Mouse (Mus musculus): ENCODE data around the gene C1qtnf5. TPM values are rescaled to one million over a fixed set of nuclear protein-coding genes. Genes with fewer than 3 reads are reported as not detected.

The C1qtnf5 gene
- 0.58 and 0.73 TPM in 2 replicates for polyA plus RNA-seq (2016; fragmentation: Nextera tagmentation; extraction: Ambion mirVana)

GRCm38 (mm10) chr9:44107110-44107509, at the start of gene C1qtnf5:
Gene C1qtnf5 (plus strand): TSS chr9:44107245.
- WGBS: 41% methylated on average over 8 of the region's 8 CpGs
- no peaks in the 10 kb centered on the region for H3K27me3 ChIP-seq
- peaks cover 53% of the 10 kb centered on the region for H3K4me1 ChIP-seq
- peak within 1 kb of the TSS; percentile 40 for H3K9ac ChIP-seq
- H3K9me3 ChIP-seq: no peaks in the 10 kb centered on the region
- H3K4me2 ChIP-seq: peak within 1 kb of the TSS; percentile 41
- H3K27ac ChIP-seq: peak within 1 kb of the TSS; percentile 37
- ATAC-seq (ENCODE audit: low FRiP score): no peak
- peaks cover 37% of the 10 kb centered on the region for H3K36me3 ChIP-seq (replicated peaks)
- no peak within 1 kb of the TSS; the same call in 1 of the 2 replicates for H3K4me3 ChIP-seq (replicated peaks)

DNA sequence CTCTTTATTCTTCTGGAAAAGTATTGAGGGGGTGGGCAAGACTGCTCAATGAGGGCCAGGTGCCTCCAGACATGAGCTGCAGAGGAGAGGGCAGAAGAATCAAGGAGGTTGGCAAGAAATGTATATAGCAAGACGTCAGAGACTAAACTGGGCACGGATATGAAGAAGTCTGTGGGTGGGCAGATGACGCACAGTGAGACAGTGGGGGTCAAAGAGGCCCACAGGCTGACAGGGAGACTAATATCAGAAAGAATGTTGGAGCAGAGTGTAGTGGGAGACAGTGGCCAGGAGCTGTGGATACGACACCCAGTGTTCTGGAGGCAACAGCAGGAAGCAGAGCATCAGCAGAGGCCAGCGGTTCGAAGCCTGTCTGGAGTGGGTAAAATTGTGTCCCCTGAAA, 48.4 kb upstream of the C1qtnf5 start:
- ATAC-seq (ENCODE audit: low FRiP score): no peak
- Histone ChIP-seq H3K4me3 (replicated peaks) (no peak overlapping the region), H3K36me3 (replicated peaks) (no peaks in the 10 kb centered on the region), H3K4me1 (no peaks in the 10 kb centered on the region), H3K9ac (no peak overlapping the region), H3K4me2 (no peak overlapping the region), H3K9me3 (0 out of 2 replicates have a peak, but pooled peaks cover 3% of the 10 kb centered on the region), H3K27me3 (0 out of 2 replicates have a peak, but pooled peaks cover 16% of the 10 kb centered on the region), H3K27ac (no peak overlapping the region)
- 89% methylated on average over 6 of the region's 6 CpGs for WGBS

GRCm38 (mm10) chr9:44065177-44065576, 41.9 kb upstream of the C1qtnf5 start:
- Histone ChIP-seq H3K9me3 (no peaks in the 10 kb centered on the region), H3K36me3 (replicated peaks) (no peaks in the 10 kb centered on the region), H3K4me2 (no peak overlapping the region), H3K27ac (no peak overlapping the region), H3K4me3 (replicated peaks) (no peak overlapping the region), H3K9ac (no peak overlapping the region), H3K4me1 (peaks cover 14% of the 10 kb centered on the region), H3K27me3 (peaks cover 6% of the 10 kb centered on the region)
- WGBS: 42% methylated on average over 1 of the region's 1 CpGs
- no peak for ATAC-seq (ENCODE audit: low FRiP score)

DNA sequence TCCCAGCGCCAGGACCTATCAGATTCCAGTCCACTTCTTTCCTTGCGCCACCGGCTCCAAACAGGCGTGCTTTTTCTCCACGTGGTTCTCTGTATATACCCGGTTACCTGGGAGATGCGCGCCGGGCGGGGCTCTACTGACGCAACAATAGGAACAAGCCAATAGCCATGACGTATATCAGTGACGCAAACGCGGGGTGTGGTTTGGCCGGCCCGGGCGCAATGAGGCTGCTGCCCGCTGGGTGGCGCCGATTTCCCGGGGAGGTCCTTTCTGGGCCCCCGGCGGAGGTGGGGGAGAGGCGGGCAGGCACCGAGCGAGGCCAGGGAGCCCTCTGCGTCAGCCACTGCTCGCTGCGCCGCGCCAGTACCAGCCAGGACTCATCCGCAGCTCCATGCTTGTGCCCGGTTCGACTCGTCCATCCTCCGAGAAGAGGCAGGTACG, 40.2 kb upstream of the C1qtnf5 start, which contains the start of gene Usp2:
TSS of gene Usp2 (plus strand) at position 237 of the 441 bp plus-strand sequence.
- peak; percentile 98 for ATAC-seq (ENCODE audit: low FRiP score)
- H3K27ac ChIP-seq: no peak within 1 kb of the TSS
- H3K9ac ChIP-seq: peak within 1 kb of the TSS; percentile 45; the same call in 1 of the 2 replicates
- H3K27me3 ChIP-seq: peaks cover 7% of the 10 kb centered on the region
- no peaks in the 10 kb centered on the region for H3K9me3 ChIP-seq
- WGBS: under 1% methylated on average over 38 of the region's 38 CpGs
- peak within 1 kb of the TSS; percentile 48 for H3K4me3 ChIP-seq (replicated peaks)
- H3K4me2 ChIP-seq: peak within 1 kb of the TSS; percentile 87
- H3K4me1 ChIP-seq: peaks cover 30% of the 10 kb centered on the region
- no peaks in the 10 kb centered on the region for H3K36me3 ChIP-seq (replicated peaks)

DNA sequence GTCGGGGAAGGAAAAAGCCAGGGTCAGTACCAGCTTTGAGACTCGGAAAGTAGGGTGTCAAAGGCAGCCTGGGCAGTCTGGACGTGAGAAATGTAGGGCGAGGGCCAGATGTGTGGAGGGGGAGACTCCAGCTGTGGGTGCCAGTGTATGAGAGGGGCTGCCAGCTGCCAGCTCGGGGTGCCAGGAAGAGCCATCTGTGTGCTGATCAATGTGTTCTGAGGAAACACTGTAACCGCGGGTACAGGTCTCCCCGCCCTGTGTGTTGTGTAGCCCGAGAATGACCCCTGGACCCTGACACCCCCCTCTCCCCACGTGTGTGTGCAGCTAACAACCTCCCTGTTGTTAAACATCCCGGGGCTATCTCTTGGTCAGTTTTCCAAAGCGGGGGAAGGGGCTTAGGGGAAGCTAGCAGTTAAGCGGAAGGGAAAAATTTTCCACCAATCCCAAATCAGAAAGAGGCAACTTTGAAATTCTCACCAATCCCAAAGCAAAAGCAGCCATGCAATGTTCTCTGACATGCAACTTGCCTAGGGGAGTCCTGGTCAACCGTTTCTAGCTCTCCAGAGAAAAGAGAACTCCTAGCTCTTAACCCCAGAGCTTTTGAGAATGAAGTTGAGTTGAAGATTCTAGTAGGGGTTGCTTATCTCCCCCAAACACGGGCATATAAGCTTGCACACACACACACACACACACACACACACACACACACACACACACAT, 39.6 kb upstream of the C1qtnf5 start:
- H3K4me2 ChIP-seq: peak overlapping the region; percentile 87
- H3K4me3 ChIP-seq (replicated peaks): peak overlapping the region; percentile 48
- WGBS: 8% methylated on average over 15 of the region's 15 CpGs
- H3K4me1 ChIP-seq: peaks cover 36% of the 10 kb centered on the region
- no peak; the same call in 1 of the 2 replicates for ATAC-seq (ENCODE audit: low FRiP score)
- no peaks in the 10 kb centered on the region for H3K9me3 ChIP-seq
- H3K9ac ChIP-seq: peak overlapping the region; percentile 45; the same call in 1 of the 2 replicates
- H3K27me3 ChIP-seq: peaks cover 7% of the 10 kb centered on the region
- no peak overlapping the region for H3K27ac ChIP-seq
- H3K36me3 ChIP-seq (replicated peaks): no peaks in the 10 kb centered on the region

GRCm38 (mm10) chr9:44067960-44068330, 39.1 kb upstream of the C1qtnf5 start:
- 81% methylated on average over 6 of the region's 6 CpGs for WGBS
- Histone ChIP-seq H3K27ac (no peak overlapping the region), H3K9me3 (no peaks in the 10 kb centered on the region), H3K36me3 (replicated peaks) (no peaks in the 10 kb centered on the region), H3K9ac (no peak overlapping the region), H3K4me1 (peaks cover 42% of the 10 kb centered on the region), H3K4me3 (replicated peaks) (no peak overlapping the region), H3K4me2 (peak overlapping the region; percentile 87), H3K27me3 (peaks cover 7% of the 10 kb centered on the region)
- no peak for ATAC-seq (ENCODE audit: low FRiP score)

- Histone ChIP-seq H3K4me2 (no peak overlapping the region), H3K4me3 (replicated peaks) (no peak overlapping the region), H3K4me1 (peaks cover 50% of the 10 kb centered on the region), H3K36me3 (replicated peaks) (no peaks in the 10 kb centered on the region), H3K9me3 (no peaks in the 10 kb centered on the region), H3K27ac (no peak overlapping the region), H3K9ac (no peak overlapping the region), H3K27me3 (peaks cover 7% of the 10 kb centered on the region)
- WGBS: 27% methylated on average over 7 of the region's 7 CpGs
- no peak for ATAC-seq (ENCODE audit: low FRiP score)
These were observed 37.8 kb upstream of the C1qtnf5 start for GRCm38 (mm10) chr9:44069252-44069651.

DNA sequence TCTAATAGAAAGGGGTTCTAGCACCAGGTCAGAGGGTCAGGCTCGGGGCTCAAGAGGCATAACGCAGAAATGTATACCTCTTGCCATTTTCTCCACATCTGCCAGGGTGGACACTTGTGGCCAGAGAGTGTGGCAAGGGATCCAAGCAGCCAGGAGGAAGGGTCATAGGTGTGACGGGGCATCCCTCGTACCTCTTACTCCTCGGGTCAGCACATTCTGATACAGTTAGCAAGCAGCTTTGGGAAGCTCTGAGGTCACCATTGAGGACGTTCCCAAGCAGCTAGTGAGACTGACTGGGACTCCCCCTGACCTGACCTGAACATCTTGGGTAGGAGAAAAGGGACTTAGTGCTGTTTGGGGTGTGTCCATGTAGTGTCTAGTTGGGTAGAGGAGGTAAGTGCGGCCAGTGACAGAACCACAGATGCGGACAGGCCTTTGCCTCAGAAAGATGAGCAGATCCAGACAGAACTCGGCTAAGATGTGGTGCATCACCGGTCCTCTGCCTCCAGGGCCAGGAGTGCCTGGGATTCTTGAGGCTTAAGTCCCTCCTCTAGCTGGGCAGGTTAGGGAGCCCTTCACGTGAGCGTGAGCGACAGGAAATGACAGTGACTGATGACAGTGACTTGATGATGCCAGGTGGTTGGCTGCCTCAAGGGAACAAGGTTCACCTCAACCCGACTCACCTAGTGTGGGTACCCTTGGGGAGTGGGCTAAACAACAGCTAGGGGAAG, 36.8 kb upstream of the C1qtnf5 start:
- H3K4me2 ChIP-seq: no peak overlapping the region
- H3K36me3 ChIP-seq (replicated peaks): no peaks in the 10 kb centered on the region
- no peak for ATAC-seq (ENCODE audit: low FRiP score)
- no peaks in the 10 kb centered on the region for H3K9me3 ChIP-seq
- 77% methylated on average over 14 of the region's 14 CpGs for WGBS
- H3K9ac ChIP-seq: no peak overlapping the region
- no peak overlapping the region for H3K27ac ChIP-seq
- peaks cover 13% of the 10 kb centered on the region for H3K27me3 ChIP-seq
- H3K4me1 ChIP-seq: peaks cover 52% of the 10 kb centered on the region
- H3K4me3 ChIP-seq (replicated peaks): no peak overlapping the region

DNA sequence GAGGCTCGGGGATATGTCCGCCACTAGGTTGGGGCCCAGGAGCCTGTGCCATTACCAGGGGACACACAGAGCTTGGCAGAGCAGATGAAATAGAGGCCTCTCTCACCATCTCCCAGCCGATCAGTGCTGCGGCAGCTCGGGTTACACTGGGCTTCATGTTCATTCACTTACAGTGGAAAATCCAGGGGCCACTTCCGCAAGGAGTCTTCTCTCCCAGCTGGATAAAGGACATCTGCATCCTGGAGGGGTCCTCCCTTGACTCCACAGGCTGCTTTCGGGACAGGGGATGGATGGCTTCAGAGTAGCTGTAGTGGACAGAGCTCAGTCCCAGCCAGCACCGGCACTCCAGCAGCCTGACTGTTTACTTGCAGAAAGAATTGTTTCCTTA, 36.2 kb upstream of the C1qtnf5 start:
- H3K36me3 ChIP-seq (replicated peaks): no peaks in the 10 kb centered on the region
- no peak overlapping the region for H3K4me3 ChIP-seq (replicated peaks)
- H3K9ac ChIP-seq: no peak overlapping the region; the same call in 1 of the 2 replicates
- H3K4me1 ChIP-seq: peaks cover 55% of the 10 kb centered on the region
- no peak overlapping the region for H3K4me2 ChIP-seq
- ATAC-seq (ENCODE audit: low FRiP score): no peak
- whole genome bisulfite sequencing: 49% methylated on average over 8 of the region's 8 CpGs
- no peaks in the 10 kb centered on the region for H3K9me3 ChIP-seq
- peaks cover 16% of the 10 kb centered on the region for H3K27me3 ChIP-seq
- H3K27ac ChIP-seq: no peak overlapping the region

- Histone ChIP-seq H3K4me2 (peak overlapping the region; percentile 33), H3K27me3 (peaks cover 16% of the 10 kb centered on the region), H3K36me3 (replicated peaks) (no peaks in the 10 kb centered on the region), H3K9ac (peak overlapping the region; percentile 40; the same call in 1 of the 2 replicates), H3K4me3 (replicated peaks) (no peak overlapping the region), H3K4me1 (peaks cover 57% of the 10 kb centered on the region), H3K9me3 (no peaks in the 10 kb centered on the region), H3K27ac (peak overlapping the region; percentile 80)
- 15% methylated on average over 11 of the region's 11 CpGs for WGBS
- ATAC-seq (ENCODE audit: low FRiP score): peak; percentile 84
These were observed 35.0 kb upstream of the C1qtnf5 start for GRCm38 (mm10) chr9:44071914-44072598.

- peak overlapping the region; percentile 33 for H3K4me2 ChIP-seq
- H3K4me1 ChIP-seq: peaks cover 53% of the 10 kb centered on the region
- H3K9me3 ChIP-seq: no peaks in the 10 kb centered on the region
- H3K36me3 ChIP-seq (replicated peaks): no peaks in the 10 kb centered on the region
- H3K4me3 ChIP-seq (replicated peaks): no peak overlapping the region
- H3K27me3 ChIP-seq: peaks cover 16% of the 10 kb centered on the region
- peak overlapping the region; percentile 40; the same call in 1 of the 2 replicates for H3K9ac ChIP-seq
- WGBS: 16% methylated on average over 4 of the region's 4 CpGs
- H3K27ac ChIP-seq: peak overlapping the region; percentile 80
- ATAC-seq (ENCODE audit: low FRiP score): peak; percentile 69
These were observed 34.5 kb upstream of the C1qtnf5 start for GRCm38 (mm10) chr9:44072599-44072915.

GRCm38 (mm10) chr9:44073115-44073514, 33.9 kb upstream of the C1qtnf5 start:
- H3K4me1 ChIP-seq: peaks cover 49% of the 10 kb centered on the region
- no peaks in the 10 kb centered on the region for H3K9me3 ChIP-seq
- peak overlapping the region; percentile 33; the same call in 1 of the 2 replicates for H3K4me2 ChIP-seq
- ATAC-seq (ENCODE audit: low FRiP score): no peak
- H3K27ac ChIP-seq: peak overlapping the region; percentile 63
- no peak overlapping the region for H3K4me3 ChIP-seq (replicated peaks)
- 50% methylated on average over 5 of the region's 5 CpGs for WGBS
- no peak overlapping the region for H3K9ac ChIP-seq
- no peaks in the 10 kb centered on the region for H3K36me3 ChIP-seq (replicated peaks)
- H3K27me3 ChIP-seq: peaks cover 16% of the 10 kb centered on the region
